Mouse (Mus musculus) layer of hippocampus, adult 9-10 months (tissue): ENCODE measurements at regions not wholly inside any gene's neighbourhood (a gene's known extent, or its start where the extent isn't known, plus 50 kb on each side); places are given as distances from the start of the nearest gene placed in this dataset.

ENCODE experiments used
- DNase-seq: peaks from one replicate; pipeline ENCODE4 v3.0.0; 2022; ENCODE audit warnings: low spot score

DNA sequence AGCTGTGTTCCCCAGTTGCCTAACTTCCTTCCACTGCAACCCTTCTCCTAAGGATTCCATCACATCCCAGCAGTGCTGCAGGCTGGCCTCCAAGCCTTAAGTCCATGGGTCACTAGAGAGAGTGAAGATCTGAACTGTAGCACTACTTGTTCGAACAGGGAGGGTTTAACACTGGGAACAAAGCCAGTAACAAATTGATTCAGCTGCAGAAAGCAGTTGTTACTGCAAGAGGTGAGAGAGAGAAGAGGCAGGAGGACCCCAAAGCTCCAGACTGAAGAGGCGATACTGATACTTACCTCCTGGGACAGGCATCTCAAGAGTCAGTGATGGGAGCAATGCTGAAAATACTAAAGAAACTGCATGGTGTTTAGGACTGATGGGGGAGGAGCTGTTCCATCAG lies 600.1 kb upstream of the Cdh5 start:
- DNase-seq = no peak

DNA sequence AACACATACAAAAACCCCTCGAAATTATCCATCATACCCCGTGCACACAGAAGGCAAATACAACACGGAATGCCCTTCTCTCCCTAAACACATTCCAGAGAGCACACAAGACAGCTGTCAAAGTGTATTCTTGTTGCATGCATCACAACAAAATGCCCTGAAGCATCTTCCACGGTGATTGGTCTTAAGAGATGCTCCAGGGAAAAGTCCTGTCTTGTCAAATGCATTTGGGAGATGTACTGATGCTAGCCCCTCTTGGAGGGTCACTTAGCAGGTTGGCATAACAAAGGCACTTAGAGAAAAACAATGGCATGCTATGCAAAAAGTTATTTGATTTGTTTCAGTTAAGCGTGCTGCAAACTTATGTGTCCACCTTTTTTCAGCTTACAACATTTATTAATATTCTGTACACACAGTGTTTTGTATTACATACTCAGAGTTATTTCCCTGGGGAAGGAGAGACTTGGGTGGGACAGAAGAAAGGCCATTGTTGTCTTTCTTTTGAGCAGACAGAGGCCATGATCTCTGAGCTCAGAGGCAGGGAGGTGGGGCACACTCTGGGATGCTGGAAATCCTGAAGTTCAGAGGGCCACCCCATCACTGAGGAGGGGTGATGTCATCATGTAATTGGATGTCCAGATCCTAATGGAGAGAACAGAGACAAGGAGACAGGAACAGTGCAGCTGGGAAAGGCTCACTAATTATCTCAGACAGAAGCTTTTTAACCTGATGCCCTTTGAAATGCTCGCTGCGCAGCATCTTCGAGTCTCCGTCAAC lies 598.2 kb upstream of the Cdh5 start:
- no peak for DNase-seq

GRCm38 (mm10) chr8:103506334-103506733 lies 595.1 kb upstream of the Cdh5 start:
- DNase-seq = no peak

DNA sequence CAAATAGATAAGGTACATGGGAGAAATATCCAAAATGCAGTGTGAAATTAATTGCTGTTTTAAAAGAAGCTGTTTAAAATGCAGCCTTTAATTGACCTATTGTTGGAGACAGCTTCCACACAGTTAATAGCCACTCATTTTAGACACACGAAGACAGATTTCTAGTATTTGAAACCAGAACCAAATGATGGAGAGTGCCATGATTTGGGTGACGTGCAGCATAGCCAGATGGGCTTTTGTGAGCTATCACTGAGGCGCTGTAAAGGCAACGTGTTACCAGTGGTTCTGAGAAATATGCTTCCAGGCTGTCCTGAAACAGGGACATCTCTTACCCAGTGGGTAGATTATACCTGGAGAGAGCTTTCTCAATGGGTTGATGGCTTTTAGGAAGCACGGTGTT lies 594.4 kb upstream of the Cdh5 start:
- no peak for DNase-seq

DNA sequence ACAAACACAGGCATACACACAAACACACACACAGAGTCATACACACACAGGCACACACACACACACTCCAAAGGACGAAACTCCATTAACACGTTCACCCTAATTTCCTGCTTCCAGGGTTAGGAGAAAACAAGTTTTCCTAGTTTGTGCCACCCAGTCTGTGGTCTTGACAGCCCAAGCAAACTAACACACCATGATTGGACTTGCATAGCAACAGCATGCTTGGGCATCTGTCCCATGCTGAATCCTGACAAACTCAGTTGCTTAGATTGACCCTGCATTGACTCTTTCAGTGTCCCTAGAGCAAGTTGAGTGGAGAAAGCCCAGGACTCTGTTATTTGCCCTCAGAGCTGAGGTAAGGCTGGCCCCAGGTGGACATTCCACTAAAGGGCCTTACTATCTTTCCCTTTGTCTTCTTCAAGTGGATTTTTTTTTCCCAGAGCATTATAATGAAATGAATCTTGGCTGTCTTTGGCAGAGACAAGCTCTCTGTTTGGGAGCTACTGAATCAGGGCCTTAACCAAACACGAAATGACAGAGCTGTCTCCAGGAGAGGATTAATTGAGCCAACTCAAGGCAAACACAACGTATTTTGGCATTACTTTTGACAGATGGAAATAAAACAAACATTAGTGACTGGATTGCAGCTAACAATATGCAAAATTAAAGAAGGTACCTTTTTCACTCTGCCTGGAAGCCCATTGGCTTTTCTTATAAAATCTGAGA lies 581.1 kb upstream of the Cdh5 start:
- DNase-seq = no peak

DNA sequence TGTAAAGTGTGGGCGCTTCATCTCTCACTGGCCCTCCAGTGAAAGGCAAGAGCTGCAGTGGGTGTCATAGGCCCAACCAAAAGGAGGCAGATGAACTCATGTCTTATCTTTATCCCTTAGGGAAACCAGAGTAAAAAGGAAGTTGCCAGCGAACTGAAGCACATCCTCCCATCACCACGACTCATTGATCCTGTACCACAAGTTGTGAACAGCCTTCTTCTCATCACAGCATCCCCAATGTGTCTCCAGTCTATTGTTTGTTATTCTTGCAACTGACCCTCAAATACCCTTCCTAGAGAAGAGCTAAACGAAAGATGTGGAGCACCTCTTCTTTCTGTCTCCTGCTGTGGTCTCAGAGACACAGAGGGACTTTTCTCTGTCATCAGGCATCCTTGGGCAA lies 570.5 kb upstream of the Cdh5 start:
- no peak for DNase-seq

- no peak for DNase-seq
Measured at GRCm38 (mm10) chr8:103534971-103535370, 566.5 kb upstream of the Cdh5 start.

GRCm38 (mm10) chr8:103536856-103537255 lies 564.6 kb upstream of the Cdh5 start:
- no peak for DNase-seq

GRCm38 (mm10) chr8:103541954-103542353 lies 559.5 kb upstream of the Cdh5 start:
- no peak for DNase-seq

DNA sequence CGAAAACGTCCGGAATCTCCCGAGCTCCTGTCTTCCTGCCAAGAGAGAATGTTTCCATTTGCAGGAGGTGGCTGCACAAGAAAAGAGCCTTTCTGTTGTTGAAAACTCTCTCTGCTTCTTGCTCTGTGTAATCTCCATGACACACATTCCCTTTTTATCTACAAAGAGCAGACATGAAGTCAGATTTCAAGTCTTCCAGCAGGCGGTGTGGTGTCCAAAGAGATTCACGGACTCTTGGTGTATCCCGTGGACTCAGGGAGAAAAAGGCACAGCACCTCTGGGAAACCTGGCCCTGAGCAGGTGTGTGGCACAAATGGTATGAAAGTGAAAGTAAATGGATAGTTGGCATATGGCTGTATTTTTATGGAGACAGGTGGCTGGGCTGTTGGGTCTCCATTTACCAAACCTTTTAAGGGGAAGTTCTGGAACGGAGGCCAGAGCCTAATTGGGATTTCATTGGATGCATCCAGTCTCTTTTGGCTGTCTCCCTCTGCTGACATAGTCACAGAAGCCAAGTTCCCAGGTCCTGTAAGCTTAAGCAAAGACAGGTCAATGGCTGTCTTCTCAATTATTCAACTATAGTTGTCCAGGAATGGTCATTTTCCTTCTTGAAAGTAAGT lies 549.4 kb upstream of the Cdh5 start:
- DNase-seq = peak; percentile 9

- DNase-seq = no peak
Measured at GRCm38 (mm10) chr8:103561606-103562005, 539.8 kb upstream of the Cdh5 start.

DNA sequence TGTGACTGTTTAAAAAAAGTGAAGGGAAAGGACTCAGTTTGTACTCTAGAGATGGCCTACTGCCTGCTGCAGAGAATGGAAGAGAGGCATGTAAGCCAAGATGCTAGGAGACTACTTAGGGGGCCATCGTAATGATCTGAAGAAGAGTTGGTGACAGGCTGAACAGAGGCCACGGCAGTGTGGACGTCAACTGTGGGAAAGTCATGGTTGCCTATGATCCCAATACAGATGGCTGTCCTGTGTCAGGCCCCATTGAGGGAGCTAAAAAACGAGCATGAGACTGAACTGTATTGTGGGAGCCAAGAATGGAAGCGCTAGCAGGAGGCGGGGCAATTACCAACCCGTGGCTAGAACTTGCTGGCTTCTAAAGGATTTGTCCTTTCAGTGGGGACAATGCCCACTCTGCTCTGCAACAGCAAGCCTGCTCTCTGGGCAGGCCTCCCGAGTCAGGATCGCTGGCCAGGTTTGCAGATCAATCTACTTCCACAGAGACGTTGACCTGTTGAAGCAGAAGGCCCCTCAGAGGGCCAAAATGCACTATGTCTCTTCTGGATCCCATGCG lies 530.5 kb upstream of the Cdh5 start:
- no peak for DNase-seq

GRCm38 (mm10) chr8:103577147-103577546 lies 524.3 kb upstream of the Cdh5 start:
- no peak for DNase-seq

DNA sequence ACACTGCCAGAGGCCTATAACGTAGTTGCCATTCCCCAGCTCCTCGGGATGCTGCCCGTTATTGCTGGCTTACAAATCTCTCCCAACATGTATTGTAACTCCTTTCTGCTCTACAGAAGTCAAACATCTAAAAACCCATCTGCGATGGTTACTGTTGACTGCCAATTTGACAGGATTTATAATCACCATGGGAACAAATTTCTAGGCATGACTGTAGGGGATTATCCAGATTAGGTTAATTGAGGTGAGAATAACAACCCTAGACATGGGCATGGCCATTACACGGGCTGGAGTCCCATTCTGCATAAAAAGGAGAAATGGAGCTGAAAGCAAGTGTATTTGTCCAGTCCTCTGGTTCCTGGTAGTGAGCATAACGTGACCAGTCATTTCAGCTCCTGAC lies 523.4 kb upstream of the Cdh5 start:
- no peak for DNase-seq

GRCm38 (mm10) chr8:103608291-103608690 lies 493.1 kb upstream of the Cdh5 start:
- DNase-seq = no peak

DNA sequence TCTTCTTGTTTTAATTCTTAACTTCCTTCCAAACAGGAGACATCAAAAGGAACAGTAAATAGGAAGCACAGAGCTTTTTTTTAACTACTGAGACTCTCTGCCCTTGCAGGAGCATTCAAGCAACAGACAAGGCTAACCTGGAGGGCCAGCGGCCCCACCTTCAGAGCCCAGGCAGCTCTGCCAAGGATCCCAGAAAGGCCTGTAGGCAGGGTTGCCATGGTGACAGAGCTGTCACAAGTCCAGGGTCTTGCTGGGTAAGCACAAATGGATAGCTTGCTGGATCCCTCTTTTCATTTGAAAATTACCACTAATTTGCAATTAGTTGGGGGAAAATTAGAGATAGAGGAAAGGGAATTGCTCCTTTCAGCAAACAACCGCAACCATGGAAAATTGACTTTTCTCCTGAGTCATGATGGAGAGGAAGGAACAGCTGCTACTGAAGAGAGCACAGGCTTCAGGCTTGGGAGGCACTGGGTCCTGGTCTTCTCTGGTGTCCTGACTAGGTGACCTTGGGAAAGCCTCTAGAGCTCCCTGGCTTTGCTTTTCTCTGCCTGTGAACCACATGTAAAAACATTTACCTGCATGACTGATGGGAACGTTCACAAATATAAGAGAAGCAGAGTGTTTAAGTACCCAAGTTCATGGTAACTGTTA lies 477.5 kb upstream of the Cdh5 start:
- peak; percentile 15 for DNase-seq

GRCm38 (mm10) chr8:103625166-103625890 lies 476.1 kb upstream of the Cdh5 start:
- DNase-seq = no peak

DNA sequence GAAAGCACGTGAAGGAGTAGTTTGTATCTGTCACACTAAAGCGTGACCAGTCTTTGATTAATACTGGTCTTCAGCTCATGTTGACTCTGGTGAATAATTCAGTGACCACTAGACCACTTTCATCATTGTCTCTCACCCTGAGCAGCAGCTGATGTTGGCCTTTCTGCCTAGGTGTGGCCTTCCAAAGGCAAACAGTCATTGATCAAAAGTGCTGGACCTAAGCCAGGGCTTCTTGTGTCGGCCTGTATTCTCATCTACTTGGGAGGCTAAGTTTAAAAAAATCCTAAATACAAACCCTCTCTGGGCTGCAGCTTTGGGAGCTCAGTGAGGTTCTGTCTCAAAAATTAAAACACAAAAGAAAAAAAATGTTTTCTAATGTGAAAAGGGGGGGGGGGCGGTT lies 475.0 kb upstream of the Cdh5 start:
- DNase-seq = no peak

DNA sequence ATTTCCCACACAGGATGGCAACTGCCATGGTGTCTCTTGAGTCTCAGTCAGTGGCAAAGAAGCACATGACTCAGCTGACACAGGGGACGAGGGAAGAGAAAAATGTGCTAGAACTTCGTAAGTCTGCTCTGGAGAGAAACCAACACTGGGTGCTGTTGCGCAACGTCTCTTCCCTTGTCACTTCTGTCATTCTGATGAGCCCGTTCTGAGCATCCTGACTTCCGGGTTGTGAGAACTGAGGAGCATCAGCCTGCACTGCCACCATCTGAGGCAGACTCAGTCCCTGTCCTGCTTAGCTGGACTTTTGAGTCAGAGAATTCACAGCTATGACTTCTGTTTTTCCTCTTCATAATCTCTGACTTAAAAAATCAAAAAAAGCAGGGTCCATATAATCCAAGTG lies 468.9 kb upstream of the Cdh5 start:
- DNase-seq = no peak

DNA sequence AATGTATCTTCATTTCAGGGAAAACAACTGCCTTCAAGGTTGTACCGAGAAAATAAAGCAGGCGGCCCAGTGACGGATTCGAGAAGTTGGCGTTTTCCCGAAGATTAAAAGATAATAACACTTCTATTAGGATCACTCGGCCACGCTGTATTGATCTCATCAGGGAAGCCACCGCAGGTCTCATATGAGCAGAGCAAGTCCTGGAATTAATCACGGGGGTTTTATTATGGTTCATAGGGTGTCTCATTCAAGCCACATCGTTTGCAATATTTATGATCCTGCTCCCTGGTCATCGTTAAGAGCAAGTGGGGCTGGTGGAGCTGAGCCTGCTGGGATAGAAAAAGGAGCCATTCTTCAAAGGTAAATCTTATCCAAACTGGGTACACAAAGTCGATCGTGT lies 466.5 kb upstream of the Cdh5 start:
- no peak for DNase-seq

DNA sequence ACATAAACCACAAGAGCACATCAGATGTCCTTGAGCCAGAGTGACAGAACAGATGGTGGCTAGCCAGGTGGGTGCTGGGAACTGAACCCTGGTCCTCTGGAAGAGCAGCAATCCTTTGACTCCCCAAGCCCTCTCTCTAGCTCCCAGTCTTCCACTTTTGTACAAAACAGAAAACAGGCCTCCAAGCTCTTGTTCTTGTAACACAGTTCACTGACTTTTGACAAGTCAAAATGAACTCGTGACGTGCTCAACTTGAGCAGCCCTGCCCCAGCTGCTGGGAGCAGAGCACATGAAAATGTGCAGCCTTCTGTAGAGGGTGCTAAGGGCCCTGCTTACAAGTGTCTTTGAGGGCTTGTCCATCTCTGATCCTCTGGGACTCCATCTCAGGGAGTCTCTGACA lies 457.8 kb upstream of the Cdh5 start:
- no peak for DNase-seq

DNA sequence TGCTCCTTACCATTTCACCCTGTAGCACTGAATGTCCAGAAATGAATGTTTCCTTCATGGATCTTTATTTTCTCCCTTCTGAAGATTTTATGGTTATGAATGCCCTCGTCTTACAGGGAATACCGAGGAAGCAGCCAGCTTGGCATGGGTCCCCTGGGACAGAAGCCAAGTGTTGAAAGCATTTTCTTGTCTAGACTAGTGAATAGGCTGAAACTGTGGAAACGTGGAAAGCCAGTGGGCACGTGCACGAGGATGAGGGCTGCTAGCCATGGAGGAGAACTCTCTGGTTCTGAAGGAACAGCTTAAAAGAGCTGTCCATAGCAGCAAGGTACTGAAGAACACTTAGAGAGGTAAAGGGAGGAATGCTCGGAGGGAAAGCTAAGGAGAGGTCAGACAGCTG lies 457.3 kb upstream of the Cdh5 start:
- DNase-seq = peak; percentile 9
